Mouse (Mus musculus): ENCODE measurements at regions not wholly inside any gene's neighbourhood (a gene's known extent, or its start where the extent isn't known, plus 50 kb on each side); places are given as distances from the start of the nearest gene placed in this dataset.
"Not testable (repeated sequence)": the region's sequence is repeated elsewhere in the genome, so short reads cannot be mapped to it uniquely, and the experiment has no call there.

GRCm38 (mm10) chr7:73827549-73827948 is 87.4 kb downstream of the Fam174b start:
- DNase-seq (ENCODE audit: low spot score in 2 of 2) = no peak

- no peak for DNase-seq (ENCODE audit: low spot score in 2 of 2)
Observed at GRCm38 (mm10) chr7:73830581-73830980, 90.5 kb downstream of the Fam174b start.

- DNase-seq (ENCODE audit: low spot score in 2 of 2) = no peak
Observed at GRCm38 (mm10) chr7:73840381-73840780, 100.3 kb downstream of the Fam174b start.

- no peak for DNase-seq (ENCODE audit: low spot score in 2 of 2)
Observed at GRCm38 (mm10) chr7:73852184-73852583, 112.1 kb downstream of the Fam174b start.

GRCm38 (mm10) chr7:73853296-73853950 is 113.3 kb downstream of the Fam174b start:
- DNase-seq (ENCODE audit: low spot score in 2 of 2) = not testable (repeated sequence)

GRCm38 (mm10) chr7:73855489-73855888 is 115.4 kb downstream of the Fam174b start:
- peak in 1 of 2 experiments; percentile 11 for DNase-seq (ENCODE audit: low spot score in 2 of 2)

GRCm38 (mm10) chr7:73856908-73857307 is 116.8 kb downstream of the Fam174b start:
- DNase-seq (ENCODE audit: low spot score in 2 of 2) = no peak

- no peak for DNase-seq (ENCODE audit: low spot score in 2 of 2)
Observed at GRCm38 (mm10) chr7:73865086-73865485, 125.0 kb downstream of the Fam174b start.

GRCm38 (mm10) chr7:73872181-73872580 is 132.1 kb downstream of the Fam174b start:
- no peak for DNase-seq (ENCODE audit: low spot score in 2 of 2)

- no peak for DNase-seq (ENCODE audit: low spot score in 2 of 2)
Observed at GRCm38 (mm10) chr7:73881252-73882042, 132.0 kb downstream of the St8sia2 start.

- DNase-seq (ENCODE audit: low spot score in 2 of 2) = no peak
Observed at GRCm38 (mm10) chr7:73886152-73886551, 127.3 kb downstream of the St8sia2 start.

Data from thymus, postnatal 10 days (tissue).